Mouse (Mus musculus): ENCODE data around the gene Ripor1.

DNA sequence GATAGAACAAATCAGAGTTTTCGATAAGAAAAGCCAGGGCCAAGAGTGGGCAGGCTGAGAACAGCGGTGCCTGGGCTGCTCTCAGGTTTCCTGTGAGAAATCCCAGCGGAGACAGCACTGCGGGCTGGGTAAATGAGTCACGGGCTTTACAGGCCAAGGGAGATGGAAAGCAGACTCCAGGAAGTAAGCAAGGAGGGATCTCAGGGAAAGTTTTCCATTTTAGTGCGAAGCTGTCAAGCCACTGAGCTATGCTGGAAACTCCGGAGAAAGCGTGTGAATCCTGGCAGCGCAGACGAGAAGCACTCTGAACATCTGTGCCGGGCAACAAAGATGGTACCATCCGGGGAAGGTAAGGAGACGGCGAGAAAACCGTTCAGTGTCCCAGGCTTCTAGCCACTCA lies 11.2 kb upstream of the Ripor1 start:
- no peak for TF ChIP-seq EP300 (IDR thresholded peaks at IDR 0.05; ENCODE audit: low read depth)
- TF ChIP-seq CTCF (IDR thresholded peaks at IDR 0.05; ENCODE audit: low read depth), result no peak
